Mouse (Mus musculus): ENCODE data around the gene Bcap29. TPM values are rescaled to one million over a fixed set of nuclear protein-coding genes. Genes with fewer than 3 reads are reported as not detected.
"Not testable (repeated sequence)": the region's sequence is repeated elsewhere in the genome, so short reads cannot be mapped to it uniquely, and the experiment has no call there.

The Bcap29 gene
- total RNA-seq (2021): 10 to 100 TPM; 22.0 to 23.9 TPM
- long read RNA-seq, experiment 1, full-length matches to known transcripts: 43 of 44 reads
- long read RNA-seq, experiment 1, partial matches to known transcripts: 0 of 44 reads
- long read RNA-seq, experiment 1, other reads (novel, unspliced or antisense): 1 of 44 reads
- long read RNA-seq, experiment 2, full-length matches to known transcripts: 44 of 48 reads
- long read RNA-seq, experiment 2, partial matches to known transcripts: 1 of 48 reads
- long read RNA-seq, experiment 2, other reads (novel, unspliced or antisense): 3 of 48 reads

GRCm38 (mm10) chr12:31634343-31635239 lies at the start of gene Bcap29:
Gene Bcap29 (minus strand): TSS chr12:31634658.
- DNase-seq: peak; percentile 82

- DNase-seq: no peak
Measured at GRCm38 (mm10) chr12:31667187-31667586, 32.7 kb upstream of the Bcap29 start.

GRCm38 (mm10) chr12:31665999-31666398 lies 31.5 kb upstream of the Bcap29 start:
- no peak for DNase-seq

GRCm38 (mm10) chr12:31656841-31657240 lies 22.4 kb upstream of the Bcap29 start:
- DNase-seq: no peak

GRCm38 (mm10) chr12:31654965-31655477 lies 20.6 kb upstream of the Bcap29 start:
- no peak for DNase-seq

GRCm38 (mm10) chr12:31654197-31654964 lies 19.9 kb upstream of the Bcap29 start, which contains the start of the genes Dus4l and Cog5:
Gene Dus4l (minus strand): TSS chr12:31654826.
Gene Cog5 (plus strand): TSS chr12:31654869.
- DNase-seq: peak; percentile 95

GRCm38 (mm10) chr12:31653611-31654010 lies 19.2 kb upstream of the Bcap29 start:
- no peak for DNase-seq

- DNase-seq: no peak
Measured at GRCm38 (mm10) chr12:31635240-31635607, 766 bp upstream of the Bcap29 start.

GRCm38 (mm10) chr12:31633970-31634342 lies 502 bp downstream of the Bcap29 start:
- peak; percentile 6 for DNase-seq

- DNase-seq: not testable (repeated sequence)
Measured at GRCm38 (mm10) chr12:31628396-31628795, 6.1 kb downstream of the Bcap29 start.

- no peak for DNase-seq
Measured at GRCm38 (mm10) chr12:31625016-31625415, 9.4 kb downstream of the Bcap29 start.

- DNase-seq: no peak
Measured at GRCm38 (mm10) chr12:31620106-31620505, 14.4 kb downstream of the Bcap29 start.

- DNase-seq: no peak
Measured at GRCm38 (mm10) chr12:31613353-31613752, 21.1 kb downstream of the Bcap29 start.

- no peak for DNase-seq
Measured at GRCm38 (mm10) chr12:31608138-31608537, 26.3 kb downstream of the Bcap29 start.

- DNase-seq: no peak
Measured at GRCm38 (mm10) chr12:31604894-31605293, 29.6 kb downstream of the Bcap29 start.

- no peak for DNase-seq
Measured at GRCm38 (mm10) chr12:31603586-31603985, 30.9 kb downstream of the Bcap29 start.

- DNase-seq: no peak
Measured at GRCm38 (mm10) chr12:31594296-31594695, 40.2 kb downstream of the Bcap29 start.

- DNase-seq: no peak
Measured at GRCm38 (mm10) chr12:31592011-31592410, 42.4 kb downstream of the Bcap29 start.

GRCm38 (mm10) chr12:31583726-31584125 lies 50.7 kb downstream of the Bcap29 start:
- DNase-seq: no peak

- DNase-seq: no peak
Measured at GRCm38 (mm10) chr12:31582081-31582480, 52.4 kb downstream of the Bcap29 start.

- DNase-seq: no peak
Measured at GRCm38 (mm10) chr12:31581319-31581810, 53.1 kb downstream of the Bcap29 start.
